In genomic region chr12:70615123-70615522, GRCm38 (mm10) we compare ENCODE assay signal across 14 mouse cellular contexts.
"Had no signal": no experiment of that assay in that cellular context is flagged by ENCODE, and none has a peak within 500 bp of the region (broad histone marks: within the 10 kb centered on the region; RNA-seq: fewer than 3 reads in every experiment).

No protein-coding gene starts in this region.

- H3K27ac ChIP-seq: kidney, postnatal 0 days; limb, embryonic 12.5 days; liver, embryonic 13.5 days; lung, embryonic 15.5 days; macrophage; midbrain, embryonic 12.5 days; neural tube, embryonic 15.5 days had no signal

- H3K4me3 ChIP-seq: limb, embryonic 12.5 days; liver, embryonic 13.5 days; lung, embryonic 15.5 days; megakaryocyte, embryonic 14.5 days; midbrain, embryonic 12.5 days; neural tube, embryonic 15.5 days had no signal

- H3K27me3 ChIP-seq: limb, embryonic 12.5 days; liver, embryonic 13.5 days; lung, embryonic 15.5 days; midbrain, embryonic 12.5 days; neural tube, embryonic 15.5 days had no signal

- H3K36me3 ChIP-seq: limb, embryonic 12.5 days; liver, embryonic 13.5 days; lung, embryonic 15.5 days; midbrain, embryonic 12.5 days; neural tube, embryonic 15.5 days had no signal

- H3K9ac ChIP-seq: limb, embryonic 12.5 days; liver, embryonic 13.5 days; liver, postnatal 0 days; lung, embryonic 15.5 days; midbrain, embryonic 12.5 days; neural tube, embryonic 15.5 days had no signal

- DNase-seq: liver; liver, embryonic 13.5 days; liver, postnatal 0 days; lung, postnatal 14 days; right cerebral cortex, adult 18-20 months; right cerebral cortex, postnatal 25 days; thymus, postnatal 36 days had no signal

- H3K4me1 ChIP-seq: limb, embryonic 12.5 days; liver, embryonic 13.5 days; midbrain, embryonic 12.5 days; neural tube, embryonic 15.5 days had no signal
